Mouse (Mus musculus) cerebellum, adult 2 months (tissue): ENCODE results near the gene Phlda3.

ENCODE experiments used
- CTCF ChIP-seq: fragments of 200-500 bp; IDR thresholded peaks from 2 replicates; pipeline ENCODE4 v1.5.1; 2011; ENCODE audit warnings: low read depth, mild to moderate bottlenecking, control low read depth, low read length, moderate library complexity, borderline replicate concordance; ENCODE audit not compliant: insufficient read depth
- POLR2A ChIP-seq: fragments of 200-500 bp; IDR thresholded peaks from 2 replicates; pipeline ENCODE4 v1.6.1; 2011; ENCODE audit warnings: low read length, control low read depth, borderline replicate concordance; ENCODE audit not compliant: insufficient read depth

DNA sequence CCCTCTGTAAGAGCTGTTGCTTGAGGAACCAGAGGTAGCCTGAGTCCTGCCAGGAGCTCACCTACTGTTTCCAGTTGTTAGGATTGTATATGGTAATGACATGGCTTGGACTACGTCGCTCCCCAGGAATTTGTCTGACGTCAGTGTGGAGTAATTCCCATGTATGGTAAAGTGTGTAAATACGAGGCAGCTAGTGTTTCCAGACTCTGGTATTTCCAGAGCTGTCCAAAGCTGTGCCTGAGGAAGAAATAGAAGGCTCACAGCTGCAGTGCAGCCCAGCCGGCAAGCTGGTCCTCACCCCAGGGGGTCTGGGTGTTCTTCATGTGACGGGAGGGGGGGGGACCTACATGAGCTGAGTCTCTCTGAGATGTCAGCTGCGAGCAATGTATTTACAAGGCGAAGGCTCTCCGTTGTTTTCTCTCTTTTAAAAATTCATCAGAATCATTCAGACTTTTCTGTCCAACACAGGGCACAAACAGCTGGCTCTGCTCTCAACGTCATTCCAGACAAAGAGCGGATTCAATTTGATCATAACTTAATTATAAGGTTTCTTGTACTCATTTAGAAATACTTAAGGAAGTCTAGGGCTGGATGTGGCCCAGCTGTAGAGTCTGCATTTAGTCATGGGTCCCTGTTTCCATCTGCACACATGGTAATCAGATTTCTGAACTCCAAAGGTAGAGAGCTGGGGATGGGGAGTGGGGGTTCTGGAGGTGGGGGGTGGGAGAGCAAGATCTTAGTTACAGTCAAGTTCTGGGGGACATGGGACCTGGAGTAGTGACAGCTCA lies 33.8 kb upstream of the Phlda3 start:
- no peak for TF ChIP-seq CTCF
- TF ChIP-seq POLR2A: no peak
